In genomic region chr11:98836651-98837141, GRCm38 (mm10) we compare ENCODE assay signal across 9 mouse cellular contexts. TPM values are rescaled to one million over a fixed set of nuclear protein-coding genes. Genes with fewer than 3 reads are reported as not detected.
DNase-seq lines count a peak whose midpoint lies in the region; ATAC-seq and TF ChIP-seq lines count a peak whose summit lies in the region.
"Had no signal": no experiment of that assay in that cellular context is flagged by ENCODE, and none has a peak within 500 bp of the region (broad histone marks: within the 10 kb centered on the region; RNA-seq: fewer than 3 reads in every experiment).

Rapgefl1 (plus strand) TSS chr11:98836785.

- DNase-seq in CH12.LX (ENCODE audit: extremely low read depth) = peak; percentile 74
- DNase-seq in c-Kit-negative CD71-positive TER-119-positive erythroid progenitor cells, embryonic 14.5 days (ENCODE audit: low read depth, low spot score) = peak; percentile 33
- peak; percentile 32 for DNase-seq in fibroblast of lung, adult 2 months (ENCODE audit: low read depth)
- DNase-seq in kidney, postnatal 25 days = peak; percentile 88
- peak; percentile 43 for DNase-seq in telencephalon, adult 2 months (ENCODE audit: low read depth, low spot score)

- no peak for TF ChIP-seq RAD21 in CH12.LX (IDR thresholded peaks at IDR 0.05; ENCODE audit: low read depth, low read length)

- H3K27me3 ChIP-seq in CH12.LX (replicated peaks) = peaks cover 20% of the 10 kb centered on the region
- H3K27me3 ChIP-seq in heart, embryonic 15.5 days = peaks cover 25% of the 10 kb centered on the region
- H3K27me3 ChIP-seq in liver, embryonic 16.5 days (ENCODE audit: control insufficient read depth, insufficient read depth, low read depth, low read length) = peaks cover 30% of the 10 kb centered on the region
- H3K27me3 ChIP-seq in neural tube, embryonic 13.5 days = peaks cover 12% of the 10 kb centered on the region; the same call in 1 of the 2 replicates

- H3K36me3 ChIP-seq in CH12.LX (replicated peaks in 1 of 2; ENCODE audit: control insufficient read depth in 1 of 2, insufficient read depth in 1 of 2, low read length in 1 of 2) = peaks cover 26 to 40% of the 10 kb centered on the region in 2 experiments
- H3K36me3 ChIP-seq in heart, embryonic 15.5 days = peaks cover 30% of the 10 kb centered on the region
- H3K36me3 ChIP-seq in liver, embryonic 16.5 days (ENCODE audit: control insufficient read depth, insufficient read depth) = peaks cover 18% of the 10 kb centered on the region
- peaks cover 30% of the 10 kb centered on the region for H3K36me3 ChIP-seq in neural tube, embryonic 13.5 days

- no peak within 1 kb of the TSS for H3K27ac ChIP-seq in CH12.LX (ENCODE audit: insufficient read depth, low read depth)
- 0 out of 2 replicates have a peak within 1 kb of the TSS, but pooled peaks have one; percentile 36 for H3K27ac ChIP-seq in heart, embryonic 15.5 days
- no peak within 1 kb of the TSS for H3K27ac ChIP-seq in liver, embryonic 16.5 days (ENCODE audit: low read length)
- H3K27ac ChIP-seq in neural tube, embryonic 13.5 days (replicated peaks) = peak within 1 kb of the TSS; percentile 81
- H3K27ac ChIP-seq: macrophage had no signal

- peak within 1 kb of the TSS; percentile 46 to 62 (median 46) for H3K4me3 ChIP-seq in CH12.LX (replicated peaks in 1 of 3; ENCODE audit: low read depth in 2 of 3, low read length in 2 of 3, poor library complexity in 1 of 3)
- peak within 1 kb of the TSS; percentile 80 for H3K4me3 ChIP-seq in heart, embryonic 15.5 days
- H3K4me3 ChIP-seq in liver, embryonic 16.5 days (ENCODE audit: low read depth, low read length) = peak within 1 kb of the TSS; percentile 68
- H3K4me3 ChIP-seq in neural tube, embryonic 13.5 days = peak within 1 kb of the TSS; percentile 76

- peak; percentile 88 for ATAC-seq in heart, embryonic 15.5 days (replicated peaks; ENCODE audit: insufficient number of reproducible peaks, insufficient read depth, low FRiP score, low read depth)
- peak; percentile 93 for ATAC-seq in liver, embryonic 16.5 days (ENCODE audit: low read depth)
- ATAC-seq in neural tube, embryonic 13.5 days (ENCODE audit: low read depth) = peak; percentile 92

- H3K4me1 ChIP-seq in CH12.LX (ENCODE audit: control insufficient read depth in 1 of 2, insufficient read depth in 2 of 2) = peaks cover 5 to 30% of the 10 kb centered on the region in 2 experiments; a peak in 2 of 4 replicates
- H3K4me1 ChIP-seq in heart, embryonic 15.5 days (replicated peaks) = peaks cover 31% of the 10 kb centered on the region
- peaks cover 16% of the 10 kb centered on the region for H3K4me1 ChIP-seq in liver, embryonic 16.5 days (ENCODE audit: control insufficient read depth, low read depth, low read length)
- peaks cover 31% of the 10 kb centered on the region for H3K4me1 ChIP-seq in neural tube, embryonic 13.5 days (replicated peaks)

- no peaks in the 10 kb centered on the region for H3K79me2 ChIP-seq in CH12.LX (replicated peaks; ENCODE audit: control insufficient read depth, extremely low read depth, insufficient read depth, poor library complexity, severe bottlenecking)

- WGBS in heart, embryonic 15.5 days = under 1% methylated on average over 47 of the region's 48 CpGs
- WGBS in liver, embryonic 16.5 days (ENCODE audit: insufficient replicate concordance) = 0% methylated on average over 46 of the region's 48 CpGs
- WGBS in neural tube, embryonic 13.5 days = under 1% methylated on average over 44 of the region's 48 CpGs

- peak within 1 kb of the TSS; percentile 61 for H3K9ac ChIP-seq in CH12.LX (ENCODE audit: insufficient read depth, low read depth)
- H3K9ac ChIP-seq in heart, embryonic 15.5 days = peak within 1 kb of the TSS; percentile 81
- peak within 1 kb of the TSS; percentile 64 for H3K9ac ChIP-seq in liver, embryonic 16.5 days (ENCODE audit: low read depth, low read length)
- H3K9ac ChIP-seq in neural tube, embryonic 13.5 days = peak within 1 kb of the TSS; percentile 87

- no peaks in the 10 kb centered on the region for H3K9me3 ChIP-seq in CH12.LX (replicated peaks; ENCODE audit: low read length)
- no peaks in the 10 kb centered on the region for H3K9me3 ChIP-seq in heart, embryonic 15.5 days (replicated peaks)
- no peaks in the 10 kb centered on the region for H3K9me3 ChIP-seq in liver, embryonic 16.5 days (replicated peaks; ENCODE audit: control insufficient read depth, low read length)
- H3K9me3 ChIP-seq in neural tube, embryonic 13.5 days = no peaks in the 10 kb centered on the region

- TF ChIP-seq POLR2A in CH12.LX (IDR thresholded peaks at IDR 0.05; ENCODE audit: low read depth, low read length) = no peak

- no peak for TF ChIP-seq CTCF in CH12.LX (conservative IDR thresholded peaks at IDR 0.05 in 1 of 2, IDR thresholded peaks at IDR 0.05 in 1 of 2; ENCODE audit: low read depth in 2 of 2, low read length in 2 of 2)

- TF ChIP-seq EP300 in CH12.LX (IDR thresholded peaks at IDR 0.05; ENCODE audit: low read length) = no peak

- in situ Hi-C loops in CH12.LX (cut with MboI; ENCODE audit: low pct_ligation_motif_present, low pct_unique_long_range_greater_than_20kb, low sequenced_read_pairs) = no loop called here

- dilution Hi-C loops in CH12.LX (cut with MboI; ENCODE audit: extremely low pct_ligation_motif_present, extremely low pct_unique_long_range_greater_than_20kb, low sequenced_read_pairs) = no loop called here

- peak within 1 kb of the TSS; percentile 81 for H3K4me2 ChIP-seq in CH12.LX (ENCODE audit: insufficient read depth, low read depth, poor library complexity, severe bottlenecking)
- peak within 1 kb of the TSS; percentile 100 for H3K4me2 ChIP-seq in heart, embryonic 15.5 days
- peak within 1 kb of the TSS; percentile 98 for H3K4me2 ChIP-seq in liver, embryonic 16.5 days (ENCODE audit: low read depth, low read length)
- H3K4me2 ChIP-seq in neural tube, embryonic 13.5 days = peak within 1 kb of the TSS; percentile 94

TF ChIP-seq in CH12.LX, 34 proteins besides CTCF, POLR2A, EP300 and RAD21:
- no peak for TF ChIP-seq RCOR1 (conservative IDR thresholded peaks at IDR 0.05; ENCODE audit: low read depth, low read length)
- TF ChIP-seq MXI1 (IDR thresholded peaks at IDR 0.05; ENCODE audit: low read depth, low read length) = peak; percentile 65; the same call in 1 of the 2 replicates
- 0 out of 2 replicates have a peak, but pooled peaks have one; percentile 24 for TF ChIP-seq NELFE (IDR thresholded peaks at IDR 0.05; ENCODE audit: low read depth, low read length)
- TF ChIP-seq KAT2A (IDR thresholded peaks at IDR 0.05; ENCODE audit: insufficient replicate concordance, low read length) = no peak
- peak; percentile 76 for TF ChIP-seq NRF1 (IDR thresholded peaks at IDR 0.05; ENCODE audit: low read depth, low read length)
- peak; percentile 41; the same call in 1 of the 2 replicates for TF ChIP-seq ZMIZ1 (IDR thresholded peaks at IDR 0.05; ENCODE audit: low read depth, low read length)
- no peak for TF ChIP-seq PAX5 (IDR thresholded peaks at IDR 0.05; ENCODE audit: low read length)
- TF ChIP-seq HCFC1 (IDR thresholded peaks at IDR 0.05; ENCODE audit: low read depth, low read length) = 0 out of 2 replicates have a peak, but pooled peaks have one; percentile 12
- TF ChIP-seq IRF4 (IDR thresholded peaks at IDR 0.05; ENCODE audit: low read depth, low read length) = no peak
- TF ChIP-seq MYC (IDR thresholded peaks at IDR 0.05; ENCODE audit: low read depth, low read length) = no peak
- no peak for TF ChIP-seq SMC3 (IDR thresholded peaks at IDR 0.05; ENCODE audit: low read depth, low read length)
- peak; percentile 52; the same call in 1 of the 2 replicates for TF ChIP-seq CHD2 (IDR thresholded peaks at IDR 0.05; ENCODE audit: low read length)
- TF ChIP-seq ZC3H11A (IDR thresholded peaks at IDR 0.05; ENCODE audit: low read depth, low read length) = no peak
- 0 out of 2 replicates have a peak, but pooled peaks have one; percentile 22 for TF ChIP-seq ELF1 (IDR thresholded peaks at IDR 0.05; ENCODE audit: low read depth, low read length)
- peak; percentile 48; the same call in 1 of the 2 replicates for TF ChIP-seq TCF12 (IDR thresholded peaks at IDR 0.05; ENCODE audit: low read depth, low read length)
- TF ChIP-seq USF1 (IDR thresholded peaks at IDR 0.05; ENCODE audit: low read depth, low read length) = no peak
- TF ChIP-seq SIN3A (IDR thresholded peaks at IDR 0.05; ENCODE audit: low read length) = no peak; the same call in 1 of the 2 replicates
- no peak for TF ChIP-seq E2F4 (IDR thresholded peaks at IDR 0.05; ENCODE audit: insufficient replicate concordance, low read depth, low read length)
- TF ChIP-seq JUN (IDR thresholded peaks at IDR 0.05; ENCODE audit: insufficient read depth, low read depth, low read length) = no peak
- TF ChIP-seq USF2 (conservative IDR thresholded peaks at IDR 0.05; ENCODE audit: low read depth, low read length) = no peak
TF ChIP-seq in CH12.LX: peak in this region for 8.

RNA-seq across cellular contexts. Expression of gene Rapgefl1, which starts in this region (rescaled TPM):
- total RNA-seq in CH12.LX (2012; rRNA removed) = 0.04 and 0.08 TPM in 2 replicates
- total RNA-seq in CH12.LX (2014; rRNA removed) = 0.11 TPM in 1 of 2 replicates, not detected in the other
- 0.25 and 0.29 TPM in 2 replicates for polyA plus RNA-seq in CH12.LX (2012; ENCODE audit: insufficient read length, low read depth)
- polyA plus RNA-seq in heart, embryonic 15.5 days (2015; fragmentation: Nextera tagmentation; extraction: Ambion mirVana) = 0.71 and 1.5 TPM in 2 replicates
- 0.06 and 0.18 TPM in 2 replicates for polyA plus RNA-seq in liver, embryonic 16.5 days (2015; fragmentation: Nextera tagmentation; extraction: Ambion mirVana)
- 5.6 and 6.7 TPM in 2 replicates for polyA plus RNA-seq in neural tube, embryonic 13.5 days (2015; fragmentation: Nextera tagmentation; extraction: Ambion mirVana)

Comparison
In these comparisons a context has a peak if more than half of its experiments do, and no peak if none do; other contexts are left out.
1. Peak in DNase-seq, H3K4me3 ChIP-seq, H3K9ac ChIP-seq and H3K4me2 ChIP-seq in CH12.LX; RNA of the gene not detected or under 1 TPM.
2. Peak in ATAC-seq, H3K4me3 ChIP-seq, H3K9ac ChIP-seq and H3K4me2 ChIP-seq in liver, embryonic 16.5 days; RNA of the gene not detected or under 1 TPM.
3. DNase-seq: peak in every context shown above with its lines; median percentile 88 in kidney, postnatal 25 days; 74 in CH12.LX; 43 in telencephalon, adult 2 months; 33 in c-Kit-negative CD71-positive TER-119-positive erythroid progenitor cells, embryonic 14.5 days; 32 in fibroblast of lung, adult 2 months.
4. H3K27ac ChIP-seq: peak in heart, embryonic 15.5 days (single experiment) and neural tube, embryonic 13.5 days (single experiment); none in CH12.LX (single experiment) and liver, embryonic 16.5 days (single experiment).
5. Peak in every context shown above with its lines, with median percentiles within 50 percentile points of each other: H3K4me2 ChIP-seq, H3K4me3 ChIP-seq, H3K9ac ChIP-seq and ATAC-seq.